Mouse (Mus musculus) MEL-GATA-1-ER (cell line): ENCODE data around the gene Cfap300.

Experiments used
- DNase-seq: peaks from one replicate; pipeline ENCODE4 v3.0.0-alpha.2; 2012; ENCODE audit warnings: low read depth; ENCODE audit errors: extremely low read depth

Gene Cfap300

GRCm38 (mm10) chr9:8042338-8043043, at the start of gene Cfap300:
Gene Cfap300 (minus strand): TSS chr9:8042823.
- no peak for DNase-seq

- DNase-seq, result no peak
Measured at GRCm38 (mm10) chr9:8078882-8079281, 36.3 kb upstream of the Cfap300 start.

GRCm38 (mm10) chr9:8074345-8074744, 31.7 kb upstream of the Cfap300 start:
- no peak for DNase-seq

GRCm38 (mm10) chr9:8073203-8073755, 30.7 kb upstream of the Cfap300 start:
- no peak for DNase-seq

- DNase-seq, result no peak
Measured at GRCm38 (mm10) chr9:8059636-8060035, 17.0 kb upstream of the Cfap300 start.

GRCm38 (mm10) chr9:8054831-8055230, 12.2 kb upstream of the Cfap300 start:
- DNase-seq, result no peak

- no peak for DNase-seq
Measured at GRCm38 (mm10) chr9:8043044-8043387, 393 bp upstream of the Cfap300 start.

GRCm38 (mm10) chr9:8035546-8035945, 7.1 kb downstream of the Cfap300 start:
- DNase-seq, result no peak

- DNase-seq, result no peak
Measured at GRCm38 (mm10) chr9:8035091-8035490, 7.5 kb downstream of the Cfap300 start.

- no peak for DNase-seq
Measured at GRCm38 (mm10) chr9:8034143-8034542, 8.5 kb downstream of the Cfap300 start.

- no peak for DNase-seq
Measured at GRCm38 (mm10) chr9:8032847-8033246, 9.8 kb downstream of the Cfap300 start.

- no peak for DNase-seq
Measured at GRCm38 (mm10) chr9:8018609-8019008, 24.0 kb downstream of the Cfap300 start.

GRCm38 (mm10) chr9:8017253-8017913, 25.2 kb downstream of the Cfap300 start:
- DNase-seq, result peak; percentile 23

- DNase-seq, result no peak
Measured at GRCm38 (mm10) chr9:8004370-8004991, 38.1 kb downstream of the Cfap300 start, which contains the start of gene Yap1. Gene Yap1 (minus strand): TSS chr9:8004596.

GRCm38 (mm10) chr9:8003301-8004271, 39.0 kb downstream of the Cfap300 start:
- no peak for DNase-seq

- no peak for DNase-seq
Measured at GRCm38 (mm10) chr9:8002806-8003205, 39.8 kb downstream of the Cfap300 start.

- no peak for DNase-seq
Measured at GRCm38 (mm10) chr9:8001352-8001751, 41.3 kb downstream of the Cfap300 start.

GRCm38 (mm10) chr9:7994275-7994674, 48.3 kb downstream of the Cfap300 start:
- DNase-seq, result no peak

- DNase-seq, result no peak
Measured at GRCm38 (mm10) chr9:7992651-7993050, 50.0 kb downstream of the Cfap300 start.

- no peak for DNase-seq
Measured at GRCm38 (mm10) chr9:7990897-7991296, 51.7 kb downstream of the Cfap300 start.

- no peak for DNase-seq
Measured at GRCm38 (mm10) chr9:7987119-7987518, 55.5 kb downstream of the Cfap300 start.
